Mouse (Mus musculus) lung, postnatal 10 days (tissue): Measurements from ENCODE around the gene Nwd1.

ENCODE experiments used
- DNase-seq: peaks from one replicate; pipeline ENCODE4 v3.0.0; 2021

The Nwd1 gene

GRCm38 (mm10) chr8:72716594-72716993 is 70.1 kb downstream of the Nwd1 start:
- no peak for DNase-seq

GRCm38 (mm10) chr8:72720541-72720940 is 74.0 kb downstream of the Nwd1 start:
- no peak for DNase-seq

- DNase-seq, result peak; percentile 98
These were observed 76.5 kb downstream of the Nwd1 start, which contains the start of gene Sin3b for GRCm38 (mm10) chr8:72722769-72723650. Gene Sin3b (plus strand): TSS chr8:72723285.

- peak; percentile 21 for DNase-seq
These were observed 77.1 kb downstream of the Nwd1 start for GRCm38 (mm10) chr8:72723651-72724001.

GRCm38 (mm10) chr8:72728636-72729035 is 82.1 kb downstream of the Nwd1 start:
- DNase-seq, result no peak

- DNase-seq, result no peak
These were observed 88.5 kb downstream of the Nwd1 start for GRCm38 (mm10) chr8:72735001-72735400.

GRCm38 (mm10) chr8:72736868-72737267 is 90.4 kb downstream of the Nwd1 start:
- no peak for DNase-seq

- peak; percentile 47 for DNase-seq
These were observed 99.5 kb downstream of the Nwd1 start for GRCm38 (mm10) chr8:72746061-72746460.

GRCm38 (mm10) chr8:72749846-72750245 is 103.3 kb downstream of the Nwd1 start:
- DNase-seq, result no peak

GRCm38 (mm10) chr8:72750266-72750665 is 103.8 kb downstream of the Nwd1 start:
- DNase-seq, result no peak

- DNase-seq, result no peak
These were observed 104.6 kb downstream of the Nwd1 start for GRCm38 (mm10) chr8:72751126-72751525.

GRCm38 (mm10) chr8:72752289-72752688 is 105.8 kb downstream of the Nwd1 start:
- no peak for DNase-seq

- DNase-seq, result no peak
These were observed 106.7 kb downstream of the Nwd1 start for GRCm38 (mm10) chr8:72753165-72753564.

GRCm38 (mm10) chr8:72753781-72754180 is 107.3 kb downstream of the Nwd1 start:
- DNase-seq, result no peak

- DNase-seq, result peak; percentile 0
These were observed 109.5 kb downstream of the Nwd1 start for GRCm38 (mm10) chr8:72756031-72756430.

- DNase-seq, result peak; percentile 0
These were observed 110.4 kb downstream of the Nwd1 start for GRCm38 (mm10) chr8:72756771-72757390.

GRCm38 (mm10) chr8:72757426-72758195 is 111.1 kb downstream of the Nwd1 start:
- DNase-seq, result peak; percentile 1

- DNase-seq, result peak; percentile 1
These were observed 111.8 kb downstream of the Nwd1 start for GRCm38 (mm10) chr8:72758310-72758709.

GRCm38 (mm10) chr8:72760216-72760615 is 113.7 kb downstream of the Nwd1 start:
- DNase-seq, result peak; percentile 0

- peak; percentile 50 for DNase-seq
These were observed 115.0 kb downstream of the Nwd1 start, which contains the start of gene F2rl3 for GRCm38 (mm10) chr8:72761322-72762051. Gene F2rl3 (plus strand): TSS chr8:72761880.

- peak; percentile 6 for DNase-seq
These were observed 115.8 kb downstream of the Nwd1 start for GRCm38 (mm10) chr8:72762306-72762705.

GRCm38 (mm10) chr8:72765696-72766095 is 119.2 kb downstream of the Nwd1 start:
- no peak for DNase-seq

- no peak for DNase-seq
These were observed 120.3 kb downstream of the Nwd1 start for GRCm38 (mm10) chr8:72766777-72767176.
